Mouse (Mus musculus): ENCODE results near the gene Wdr24. TPM values are rescaled to one million over a fixed set of nuclear protein-coding genes. Genes with fewer than 3 reads are reported as not detected.

Gene Wdr24
- polyA plus RNA-seq, 1 experiment from 2014 or later: 11.9 TPM

DNA sequence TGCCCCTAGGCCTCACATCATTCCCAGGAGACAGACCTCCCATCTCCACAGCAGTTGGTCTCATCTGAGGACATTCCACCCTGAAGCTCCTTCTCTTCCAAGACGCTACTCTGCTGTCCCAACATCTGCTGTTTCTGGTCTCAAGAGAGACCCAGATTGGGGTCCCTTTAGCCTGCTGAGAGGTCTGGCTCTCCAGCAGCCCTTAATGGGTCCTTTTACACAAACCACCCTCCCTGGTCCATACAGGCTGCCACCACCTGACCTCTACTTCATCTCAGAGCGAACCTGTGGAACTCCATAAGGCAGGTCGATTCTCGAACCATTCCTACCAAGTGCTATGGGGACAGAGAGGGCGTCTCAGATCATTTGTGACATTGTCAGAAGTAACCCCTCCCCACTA is 15.4 kb upstream of the Wdr24 start:
- H3K4me3 ChIP-seq (replicated peaks): no peak overlapping the region
- no peak for ATAC-seq (ENCODE audit: low read depth)

GRCm38 (mm10) chr17:25808789-25809605 is 14.4 kb upstream of the Wdr24 start, which contains the start of gene Fbxl16:
Gene Fbxl16 (plus strand): TSS chr17:25809085.
- H3K27ac ChIP-seq: no peak within 1 kb of the TSS
- no peaks in the 10 kb centered on the region for H3K36me3 ChIP-seq
- DNase-seq: no peak
- H3K4me1 ChIP-seq (replicated peaks): peaks cover 13% of the 10 kb centered on the region
- peak within 1 kb of the TSS; percentile 36 for H3K9ac ChIP-seq
- H3K4me2 ChIP-seq: peak within 1 kb of the TSS; percentile 73
- ATAC-seq (ENCODE audit: low read depth): peak; percentile 53; the same call in 1 of the 2 replicates
- peaks cover 82% of the 10 kb centered on the region for H3K27me3 ChIP-seq
- under 1% methylated on average over 96 of the region's 100 CpGs for WGBS (ENCODE audit: insufficient replicate concordance)
- peak within 1 kb of the TSS; percentile 55 for H3K4me3 ChIP-seq (replicated peaks)
- H3K9me3 ChIP-seq (replicated peaks): no peaks in the 10 kb centered on the region

More for the DNA sequence above, 15.4 kb upstream of the Wdr24 start:
- peak overlapping the region; percentile 73; the same call in 1 of the 2 replicates for H3K4me2 ChIP-seq
- H3K27me3 ChIP-seq: peaks cover 82% of the 10 kb centered on the region
- H3K27ac ChIP-seq: no peak overlapping the region
- H3K9me3 ChIP-seq (replicated peaks): no peaks in the 10 kb centered on the region
- DNase-seq: no peak
- no peaks in the 10 kb centered on the region for H3K36me3 ChIP-seq
- H3K9ac ChIP-seq: no peak overlapping the region
- H3K4me1 ChIP-seq (replicated peaks): peaks cover 13% of the 10 kb centered on the region
- 39% methylated on average over 5 of the region's 5 CpGs for WGBS (ENCODE audit: insufficient replicate concordance)

GRCm38 (mm10) chr17:25809606-25810340 is 13.7 kb upstream of the Wdr24 start:
- WGBS (ENCODE audit: insufficient replicate concordance): 13% methylated on average over 25 of the region's 25 CpGs
- Histone ChIP-seq H3K27ac (no peak overlapping the region), H3K27me3 (peaks cover 83% of the 10 kb centered on the region), H3K9me3 (replicated peaks) (no peaks in the 10 kb centered on the region), H3K4me1 (replicated peaks) (peaks cover 13% of the 10 kb centered on the region), H3K36me3 (no peaks in the 10 kb centered on the region), H3K9ac (peak overlapping the region; percentile 15; the same call in 1 of the 2 replicates), H3K4me2 (peak overlapping the region; percentile 73), H3K4me3 (replicated peaks) (peak overlapping the region; percentile 55)
- DNase-seq (no peak), ATAC-seq (ENCODE audit: low read depth) (no peak)

GRCm38 (mm10) chr17:25810890-25811289 is 12.5 kb upstream of the Wdr24 start:
- H3K36me3 ChIP-seq: no peaks in the 10 kb centered on the region
- peaks cover 13% of the 10 kb centered on the region for H3K4me1 ChIP-seq (replicated peaks)
- H3K4me3 ChIP-seq (replicated peaks): no peak overlapping the region
- H3K27me3 ChIP-seq: peaks cover 92% of the 10 kb centered on the region
- no peaks in the 10 kb centered on the region for H3K9me3 ChIP-seq (replicated peaks)
- ATAC-seq (ENCODE audit: low read depth): no peak
- DNase-seq: no peak
- H3K27ac ChIP-seq: no peak overlapping the region
- no peak overlapping the region for H3K9ac ChIP-seq
- WGBS (ENCODE audit: insufficient replicate concordance): 52% methylated on average over 4 of the region's 4 CpGs
- no peak overlapping the region for H3K4me2 ChIP-seq

DNA sequence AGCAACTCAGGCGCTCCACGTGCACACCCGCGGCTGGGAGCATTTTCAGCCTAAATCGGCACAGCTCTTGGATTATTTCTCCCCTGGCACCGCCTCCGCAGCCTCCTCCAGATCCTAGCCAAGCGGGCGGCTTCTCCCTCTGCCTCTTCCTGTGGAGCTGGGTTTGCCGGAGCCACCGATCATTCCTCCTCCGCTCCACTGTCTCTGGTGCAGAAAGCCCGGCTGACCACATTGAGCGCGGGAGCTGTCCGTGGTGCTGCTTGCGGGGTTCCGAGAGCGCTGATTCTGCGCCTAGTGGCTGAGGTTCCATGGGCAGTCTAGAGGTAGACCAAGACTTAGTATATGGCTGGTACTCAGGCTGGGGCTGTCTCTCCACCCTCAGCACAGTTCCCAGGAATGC is 10.0 kb upstream of the Wdr24 start:
- H3K27ac ChIP-seq: no peak overlapping the region
- no peak overlapping the region for H3K4me3 ChIP-seq (replicated peaks)
- H3K9ac ChIP-seq: no peak overlapping the region
- ATAC-seq (ENCODE audit: low read depth): peak; percentile 35; the same call in 1 of the 2 replicates
- H3K27me3 ChIP-seq: peaks cover 98% of the 10 kb centered on the region
- no peaks in the 10 kb centered on the region for H3K9me3 ChIP-seq (replicated peaks)
- peak; percentile 63 for DNase-seq
- no peak overlapping the region for H3K4me2 ChIP-seq
- no peaks in the 10 kb centered on the region for H3K36me3 ChIP-seq
- peaks cover 13% of the 10 kb centered on the region for H3K4me1 ChIP-seq (replicated peaks)
- 3% methylated on average over 20 of the region's 20 CpGs for WGBS (ENCODE audit: insufficient replicate concordance)

DNA sequence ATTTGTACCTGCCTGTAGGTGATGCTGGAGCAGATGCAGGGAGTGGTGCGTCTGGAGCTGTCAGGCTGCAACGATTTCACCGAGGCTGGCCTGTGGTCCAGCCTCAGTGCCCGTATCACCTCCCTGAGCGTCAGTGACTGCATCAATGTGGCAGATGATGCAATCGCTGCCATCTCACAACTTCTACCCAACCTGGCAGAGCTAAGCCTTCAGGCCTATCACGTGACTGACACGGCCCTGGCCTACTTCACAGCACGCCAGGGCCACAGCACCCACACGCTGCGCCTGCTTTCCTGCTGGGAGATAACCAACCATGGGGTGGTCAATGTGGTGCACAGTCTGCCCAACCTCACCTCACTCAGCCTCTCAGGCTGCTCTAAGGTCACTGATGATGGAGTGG is 5.8 kb upstream of the Wdr24 start:
- ATAC-seq (ENCODE audit: low read depth) (no peak), DNase-seq (no peak)
- Histone ChIP-seq H3K4me3 (replicated peaks) (no peak overlapping the region), H3K9me3 (replicated peaks) (no peaks in the 10 kb centered on the region), H3K4me2 (no peak overlapping the region), H3K36me3 (no peaks in the 10 kb centered on the region), H3K27ac (no peak overlapping the region), H3K27me3 (peaks cover 96% of the 10 kb centered on the region), H3K9ac (no peak overlapping the region), H3K4me1 (replicated peaks) (peaks cover 11% of the 10 kb centered on the region)
- WGBS (ENCODE audit: insufficient replicate concordance): 70% methylated on average over 11 of the region's 11 CpGs

DNA sequence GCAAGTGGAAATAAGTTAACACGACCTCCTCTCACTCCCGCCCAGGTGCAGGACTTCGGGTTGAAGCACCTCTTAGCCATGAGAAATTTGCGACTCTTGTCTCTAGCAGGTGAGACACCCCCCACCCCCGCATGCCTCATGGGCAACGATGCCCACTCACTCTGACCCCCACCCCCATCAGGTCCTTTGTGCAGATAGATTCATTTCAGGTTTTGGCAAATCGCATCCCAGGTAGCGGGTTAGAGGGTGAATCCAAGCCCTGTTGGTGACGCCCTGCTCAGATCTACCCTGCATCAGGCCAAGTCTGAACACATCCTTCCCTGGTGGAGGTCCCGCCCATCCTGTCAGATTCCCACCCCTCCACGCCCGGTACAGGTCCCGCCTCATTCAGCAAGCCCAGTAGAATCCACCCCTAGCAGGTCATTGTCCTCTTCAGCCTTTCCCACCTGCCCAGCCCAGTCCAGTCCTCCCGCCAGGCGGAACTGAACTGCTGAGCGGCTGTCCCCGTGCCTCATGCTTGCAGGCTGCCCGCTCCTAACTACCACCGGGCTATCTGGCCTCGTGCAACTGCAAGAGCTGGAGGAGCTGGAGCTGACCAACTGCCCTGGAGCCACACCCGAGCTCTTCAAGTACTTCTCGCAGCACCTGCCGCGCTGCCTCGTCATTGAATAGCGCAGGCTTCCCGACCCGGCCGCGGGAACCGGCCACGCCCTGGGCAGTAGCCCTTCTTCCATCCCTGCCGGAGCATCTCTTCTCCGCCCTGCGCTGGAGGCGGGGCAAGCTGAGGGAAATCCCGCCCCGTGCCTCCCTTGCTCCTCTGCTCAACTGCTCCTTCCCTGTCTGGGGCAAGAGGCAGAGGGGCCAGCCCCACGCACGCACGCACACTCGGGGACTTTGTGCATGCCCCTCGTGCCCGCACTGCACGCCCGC is 4.3 kb upstream of the Wdr24 start:
- WGBS (ENCODE audit: insufficient replicate concordance): 7% methylated on average over 46 of the region's 46 CpGs
- ATAC-seq (ENCODE audit: low read depth) (peak; percentile 66), DNase-seq (no peak)
- Histone ChIP-seq H3K4me2 (peak overlapping the region; percentile 38), H3K36me3 (no peaks in the 10 kb centered on the region), H3K9me3 (replicated peaks) (no peaks in the 10 kb centered on the region), H3K27ac (no peak overlapping the region), H3K9ac (peak overlapping the region; percentile 22; the same call in 1 of the 2 replicates), H3K4me3 (replicated peaks) (peak overlapping the region; percentile 28), H3K4me1 (replicated peaks) (peaks cover 19% of the 10 kb centered on the region), H3K27me3 (peaks cover 84% of the 10 kb centered on the region)

DNA sequence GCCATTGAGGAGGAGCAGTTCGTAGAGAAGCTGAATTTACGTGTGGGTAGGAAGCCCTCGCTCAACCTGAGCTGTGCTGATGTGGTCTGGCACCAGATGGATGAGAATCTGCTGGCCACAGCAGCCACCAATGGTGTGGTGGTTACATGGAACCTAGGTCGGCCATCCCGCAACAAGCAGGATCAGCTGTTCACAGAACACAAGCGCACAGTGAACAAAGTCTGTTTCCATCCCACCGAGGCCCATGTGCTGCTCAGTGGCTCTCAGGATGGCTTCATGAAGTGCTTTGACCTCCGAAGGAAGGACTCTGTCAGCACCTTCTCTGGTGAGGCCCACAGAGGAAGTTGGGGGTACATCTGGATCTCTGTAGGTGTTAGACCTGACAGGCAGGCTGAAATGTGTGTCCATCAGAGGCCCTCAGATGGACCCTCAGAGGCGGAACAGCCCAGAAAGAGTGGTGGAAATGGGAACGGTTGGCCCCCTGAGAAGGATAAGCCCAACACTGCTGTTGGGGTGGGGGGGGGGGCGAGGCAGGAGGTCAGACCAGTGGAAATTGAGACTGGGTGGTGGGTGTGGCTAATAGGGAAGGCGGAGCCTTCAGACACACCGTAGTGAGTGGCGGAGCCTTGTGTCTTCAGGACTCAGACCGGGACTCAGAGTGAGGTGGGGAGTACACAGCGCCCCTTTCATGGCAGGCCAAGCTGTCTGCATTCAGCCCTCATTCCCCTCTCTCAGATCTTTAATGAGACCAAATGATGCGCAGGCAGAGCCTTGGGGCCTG is 1.1 kb downstream of the Wdr24 start:
- Histone ChIP-seq H3K9ac (peak overlapping the region; percentile 83), H3K27ac (peak overlapping the region; percentile 81), H3K4me3 (replicated peaks) (peak overlapping the region; percentile 79), H3K27me3 (peaks cover 30% of the 10 kb centered on the region), H3K9me3 (replicated peaks) (no peaks in the 10 kb centered on the region), H3K4me1 (replicated peaks) (peaks cover 50% of the 10 kb centered on the region), H3K4me2 (peak overlapping the region; percentile 93), H3K36me3 (peaks cover 32% of the 10 kb centered on the region)
- 53% methylated on average over 17 of the region's 17 CpGs for WGBS (ENCODE audit: insufficient replicate concordance)
- no peak for DNase-seq
- no peak for ATAC-seq (ENCODE audit: low read depth)

DNA sequence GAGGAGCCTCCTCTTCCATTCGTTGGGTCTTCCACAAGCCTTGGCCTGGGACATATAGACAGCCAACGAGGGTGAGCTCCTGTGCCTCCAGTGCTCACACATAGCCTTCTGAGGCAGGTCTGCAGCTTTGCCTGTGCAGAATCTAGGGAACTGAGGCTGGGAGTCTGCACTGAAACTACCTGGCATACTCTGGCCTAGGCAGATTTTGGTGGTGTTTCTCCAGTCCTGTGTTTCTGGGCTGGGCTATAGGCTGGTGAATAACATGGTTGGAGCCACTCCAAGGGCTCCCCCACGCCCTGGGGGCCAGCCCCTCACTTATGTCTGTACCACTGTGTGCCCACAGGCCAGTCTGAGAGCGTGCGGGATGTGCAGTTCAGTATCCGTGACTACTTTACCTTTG is 1.9 kb downstream of the Wdr24 start:
- Histone ChIP-seq H3K36me3 (peaks cover 39% of the 10 kb centered on the region), H3K27ac (no peak overlapping the region), H3K9ac (peak overlapping the region; percentile 83), H3K9me3 (replicated peaks) (no peaks in the 10 kb centered on the region), H3K4me3 (replicated peaks) (peak overlapping the region; percentile 79), H3K4me1 (replicated peaks) (peaks cover 55% of the 10 kb centered on the region), H3K4me2 (peak overlapping the region; percentile 93), H3K27me3 (peaks cover 22% of the 10 kb centered on the region)
- WGBS (ENCODE audit: insufficient replicate concordance): 81% methylated on average over 6 of the region's 6 CpGs
- DNase-seq (no peak), ATAC-seq (ENCODE audit: low read depth) (no peak)

DNA sequence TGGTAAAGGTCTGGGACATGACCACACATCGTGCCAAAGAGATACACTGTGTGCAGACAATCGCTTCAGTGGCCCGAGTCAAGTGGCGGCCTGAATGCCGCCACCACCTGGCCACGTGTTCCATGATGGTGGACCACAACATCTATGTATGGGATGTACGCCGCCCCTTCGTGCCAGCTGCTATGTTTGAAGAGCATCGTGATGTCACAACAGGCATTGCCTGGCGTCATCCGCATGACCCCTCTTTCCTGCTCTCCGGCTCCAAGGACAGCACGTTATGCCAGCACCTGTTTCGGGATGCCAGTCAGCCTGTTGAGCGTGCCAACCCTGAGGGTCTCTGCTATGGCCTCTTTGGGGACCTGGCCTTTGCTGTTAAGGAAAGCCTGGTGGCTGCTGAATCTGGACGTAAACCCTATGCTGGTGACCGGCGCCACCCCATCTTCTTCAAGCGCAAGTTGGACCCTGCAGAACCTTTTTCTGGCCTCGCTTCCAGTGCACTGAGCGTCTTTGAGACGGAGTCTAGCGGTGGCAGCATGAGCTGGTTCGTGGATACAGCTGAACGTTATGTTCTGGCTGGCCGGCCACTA is 2.6 kb downstream of the Wdr24 start:
- H3K36me3 ChIP-seq: peaks cover 47% of the 10 kb centered on the region
- no peak for ATAC-seq (ENCODE audit: low read depth)
- peaks cover 63% of the 10 kb centered on the region for H3K4me1 ChIP-seq (replicated peaks)
- H3K9ac ChIP-seq: no peak overlapping the region
- peaks cover 15% of the 10 kb centered on the region for H3K27me3 ChIP-seq
- H3K9me3 ChIP-seq (replicated peaks): no peaks in the 10 kb centered on the region
- no peak for DNase-seq
- H3K4me3 ChIP-seq (replicated peaks): no peak overlapping the region
- no peak overlapping the region; the same call in 1 of the 2 replicates for H3K27ac ChIP-seq
- no peak overlapping the region for H3K4me2 ChIP-seq
- 86% methylated on average over 27 of the region's 27 CpGs for WGBS (ENCODE audit: insufficient replicate concordance)

Measured in liver, embryonic 13.5 days (tissue).